Mouse (Mus musculus) T-helper 17 cell (primary cell): Measurements from ENCODE around the gene 1810009A15Rik.

Experiments used
- in situ Hi-C, 2 experiments: fragments of 300-600 bp; cut with MboI, MseI; formaldehyde crosslinking; loops; 1 replicate in 1 of 2; 2 replicates in 1 of 2; pipeline ENCODE4 v1.15.1; 2025; ENCODE audit warnings: high pct_unique_total_duplicates in 2 of 2

1810009A15Rik gene

GRCm38 (mm10) chr19:8871267-8872186 is 17.1 kb upstream of the 1810009A15Rik start, which contains the start of gene Ubxn1:
TSS of gene Ubxn1 (plus strand) at chr19:8871496.
- in situ Hi-C loops = loop anchor here in 1 of 2 experiments (5.0 to 25.0 kb wide), 2 partner anchors 34 to 284 kb away; partner anchors contain the start of genes Bscl2, Gng3 and Slc22a8

GRCm38 (mm10) chr19:8872266-8872840 is 16.3 kb upstream of the 1810009A15Rik start:
- in situ Hi-C loops = loop anchor here in 1 of 2 experiments (5.0 to 25.0 kb wide), 2 partner anchors 35 to 285 kb away; partner anchors contain the start of genes Bscl2, Gng3 and Slc22a8

GRCm38 (mm10) chr19:8875031-8875430 is 13.6 kb upstream of the 1810009A15Rik start:
- in situ Hi-C loops = loop anchor here in 1 of 2 experiments (5.0 kb wide), 1 partner anchor 1313 kb away; no protein-coding TSS in a partner anchor

GRCm38 (mm10) chr19:8880311-8881033 is 8.2 kb upstream of the 1810009A15Rik start, which contains the start of gene Uqcc3:
TSS of gene Uqcc3 (minus strand) at chr19:8880923.
- in situ Hi-C loops = no loop called here

- in situ Hi-C loops = no loop called here
These were observed 7.6 kb upstream of the 1810009A15Rik start for GRCm38 (mm10) chr19:8881034-8881392.

- in situ Hi-C loops = no loop called here
These were observed 5.0 kb upstream of the 1810009A15Rik start, which contains the start of the genes Lbhd1 and Gm49403 for GRCm38 (mm10) chr19:8883616-8884015. TSS of gene Lbhd1 (plus strand) at chr19:8883732. TSS of gene Gm49403 (plus strand) at chr19:8883930.

GRCm38 (mm10) chr19:8886916-8887584 is 1.6 kb upstream of the 1810009A15Rik start:
- in situ Hi-C loops = no loop called here

GRCm38 (mm10) chr19:8887585-8888463 is 829 bp upstream of the 1810009A15Rik start:
- in situ Hi-C loops = no loop called here

GRCm38 (mm10) chr19:8892829-8893766 is 4.4 kb downstream of the 1810009A15Rik start, which contains the start of gene Ints5:
TSS of gene Ints5 (plus strand) at chr19:8893005.
- in situ Hi-C loops = loop anchor here in 1 of 2 experiments (5.0 kb wide), 1 partner anchor 49 kb away; the partner anchor contains the start of gene Mta2

GRCm38 (mm10) chr19:8895397-8895960 is 6.8 kb downstream of the 1810009A15Rik start:
- in situ Hi-C loops = loop anchor here (5.0 kb wide), 2 partner anchors 73 to 78 kb away; partner anchors contain the start of genes Hnrnpul2 (in 1 of the 2) and Ttc9c (in 1 of the 2)

- in situ Hi-C loops = loop anchor here (5.0 kb wide), 2 partner anchors 74 to 79 kb away; partner anchors contain the start of genes Hnrnpul2 (in 1 of the 2) and Ttc9c (in 1 of the 2)
These were observed 7.6 kb downstream of the 1810009A15Rik start for GRCm38 (mm10) chr19:8896231-8896630.

- in situ Hi-C loops = loop anchor here (5.0 kb wide), 2 partner anchors 75 to 80 kb away; partner anchors contain the start of genes Hnrnpul2 (in 1 of the 2) and Ttc9c (in 1 of the 2)
These were observed 8.7 kb downstream of the 1810009A15Rik start for GRCm38 (mm10) chr19:8897211-8897864.

- in situ Hi-C loops = loop anchor here (5.0 kb wide), 2 partner anchors 76 to 81 kb away; partner anchors contain the start of genes Hnrnpul2 (in 1 of the 2) and Ttc9c (in 1 of the 2)
These were observed 9.3 kb downstream of the 1810009A15Rik start, which contains the start of gene Ganab for GRCm38 (mm10) chr19:8897865-8898495. TSS of gene Ganab (plus strand) at chr19:8898071.

GRCm38 (mm10) chr19:8898576-8898975 is 9.9 kb downstream of the 1810009A15Rik start:
- in situ Hi-C loops = loop anchor here (5.0 kb wide), 2 partner anchors 76 to 81 kb away; partner anchors contain the start of genes Hnrnpul2 (in 1 of the 2) and Ttc9c (in 1 of the 2)

GRCm38 (mm10) chr19:8899079-8899478 is 10.4 kb downstream of the 1810009A15Rik start:
- in situ Hi-C loops = loop anchor here (5.0 kb wide), 2 partner anchors 77 to 82 kb away; partner anchors contain the start of genes Hnrnpul2 (in 1 of the 2) and Ttc9c (in 1 of the 2)

GRCm38 (mm10) chr19:8903412-8903811 is 14.8 kb downstream of the 1810009A15Rik start:
- in situ Hi-C loops = loop anchor here (25.0 kb wide), 2 partner anchors 1891 to 1916 kb away; partner anchors contain the start of genes Dnajc4 (in 1 of the 2), Fermt3 (in 1 of the 2), Fkbp2 (in 1 of the 2) and Nudt22 (in 1 of the 2)
